Mouse (Mus musculus) T-helper 17 cell (primary cell): ENCODE measurements around the gene Taf9.

Experiments
- in situ Hi-C, 2 experiments: fragments of 300-600 bp; cut with MboI, MseI; formaldehyde crosslinking; loops; 1 replicate in 1 of 2; 2 replicates in 1 of 2; pipeline ENCODE4 v1.15.1; 2025; ENCODE audit warnings: high pct_unique_total_duplicates in 2 of 2

Taf9 gene

DNA sequence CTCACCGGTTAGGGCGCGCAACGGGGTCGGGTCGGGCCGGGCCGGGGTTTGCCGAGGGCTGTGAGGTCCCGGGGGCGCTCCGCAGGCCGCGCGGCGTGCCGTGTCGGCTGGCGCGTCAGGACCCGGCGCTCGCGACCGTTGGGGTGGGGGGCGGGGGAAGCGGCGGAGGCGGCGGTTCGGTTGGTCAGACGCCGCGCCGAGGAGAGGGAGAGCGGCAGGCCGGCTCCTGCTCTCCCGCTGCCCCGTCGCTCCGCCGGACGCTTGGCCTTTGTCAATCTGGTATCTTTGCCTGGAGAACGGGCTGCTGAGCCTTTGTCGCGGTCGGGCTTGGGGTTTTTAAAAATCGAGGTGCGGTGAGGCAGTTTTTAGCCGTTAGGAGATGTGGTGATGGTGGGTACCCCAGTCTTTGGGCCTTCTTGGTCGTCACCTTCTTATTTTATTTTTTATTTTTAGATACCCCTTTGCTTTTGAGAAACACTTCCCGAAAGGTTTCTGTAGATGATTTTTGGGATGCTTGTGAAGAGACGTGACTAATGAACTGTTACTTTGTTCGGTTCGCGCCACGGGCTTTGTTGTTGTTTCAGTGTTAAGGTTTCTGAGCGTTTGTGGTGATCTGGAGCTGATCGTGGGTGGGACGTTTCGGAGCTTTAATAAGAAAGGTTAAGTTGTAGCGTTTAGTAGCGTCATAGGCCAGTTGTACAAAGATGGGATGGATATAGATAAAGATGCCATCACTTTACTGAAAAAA, at the start of gene Taf9:
Taf9 (plus strand) TSS at position 141 of the 748 bp plus-strand sequence.
- in situ Hi-C loops = loop anchor here in 1 of 2 experiments (10.0 kb wide), 1 partner anchor 157 kb away; the partner anchor contains the start of gene Gtf2h2

DNA sequence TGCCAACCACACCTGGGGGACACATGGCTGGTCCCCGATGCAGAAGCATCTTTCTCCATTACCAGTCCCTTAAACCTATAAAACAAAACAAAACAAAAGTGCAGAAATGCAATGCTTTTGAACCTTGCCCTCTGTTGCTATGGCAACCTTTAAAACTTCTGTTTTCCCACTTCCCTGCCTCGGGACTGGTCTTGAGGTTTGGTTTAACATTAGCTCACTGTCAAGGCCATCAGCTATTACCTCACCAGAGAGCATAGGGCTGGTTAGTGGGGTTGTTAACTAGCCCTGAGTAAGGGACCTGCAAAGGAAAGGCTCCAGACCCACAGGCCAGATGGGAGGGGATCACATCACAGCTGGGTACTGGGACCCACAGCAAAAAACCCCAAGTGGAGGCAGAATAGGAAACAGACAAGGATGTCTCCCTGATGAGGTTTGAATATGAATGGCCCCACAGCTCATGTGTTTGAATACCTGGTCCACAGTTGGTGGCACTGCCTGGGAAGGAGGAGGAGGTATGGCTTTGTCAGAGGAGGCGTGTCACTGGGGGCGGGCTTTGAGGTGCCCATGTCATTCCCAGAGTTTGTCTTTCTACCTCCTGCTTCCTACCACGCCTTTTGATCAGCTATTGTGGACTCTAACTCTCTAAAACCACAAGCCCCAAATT, 49.0 kb upstream of the Taf9 start:
- in situ Hi-C loops = loop anchor here in 1 of 2 experiments (25.0 kb wide), 1 partner anchor 1765 kb away; no protein-coding TSS in a partner anchor

DNA sequence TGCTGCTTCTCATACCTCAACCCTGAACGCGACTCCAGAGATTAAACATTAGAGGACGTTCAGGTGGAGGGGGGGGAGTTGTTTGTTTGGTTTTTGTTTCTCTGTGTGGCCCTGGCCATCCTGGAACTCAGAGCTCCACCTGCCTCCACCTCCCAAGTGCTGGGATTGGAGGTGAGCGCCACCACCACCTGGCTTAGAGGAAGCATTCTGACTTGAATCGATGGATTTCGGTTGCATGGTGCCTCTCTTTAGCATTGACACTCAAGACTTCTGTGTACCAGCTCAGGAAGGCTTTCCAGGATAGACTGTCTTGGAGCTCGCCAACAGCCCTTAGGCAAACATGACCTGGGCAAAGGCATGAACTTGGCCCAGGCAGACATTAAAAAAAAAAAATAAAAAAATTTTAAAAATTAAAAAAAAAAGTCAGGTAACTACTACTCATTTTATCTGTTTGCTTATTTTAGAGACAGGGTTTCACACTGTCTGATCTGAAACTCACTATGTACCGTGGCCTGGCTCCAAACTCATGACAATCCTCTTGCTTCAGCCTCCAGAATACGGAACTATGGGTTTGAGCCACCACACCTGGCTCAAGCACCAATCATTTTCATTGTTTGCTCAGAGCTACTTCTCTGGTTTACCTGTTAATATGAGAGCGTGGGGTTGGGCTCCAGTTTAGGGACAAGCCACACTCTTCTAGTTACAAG, 48.2 kb upstream of the Taf9 start:
- in situ Hi-C loops = loop anchor here in 1 of 2 experiments (25.0 kb wide), 1 partner anchor 1766 kb away; no protein-coding TSS in a partner anchor

DNA sequence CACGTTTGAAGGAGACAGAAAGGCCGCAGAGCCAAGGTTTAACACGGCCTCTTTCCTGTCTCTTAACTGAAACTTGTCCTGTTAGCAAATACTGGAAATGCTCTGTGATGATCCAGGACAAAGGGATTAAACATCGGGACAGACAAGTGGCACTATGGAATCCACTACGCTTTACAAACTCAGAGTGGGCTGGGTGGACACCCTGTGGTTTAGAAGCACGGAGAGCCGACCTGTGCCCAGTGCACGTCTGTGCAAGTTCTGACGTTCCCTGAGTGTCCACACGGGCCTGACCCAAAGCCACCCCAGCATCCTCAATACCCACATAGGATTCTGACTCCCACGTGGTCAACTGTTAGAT, 47.7 kb upstream of the Taf9 start:
- in situ Hi-C loops = loop anchor here in 1 of 2 experiments (25.0 kb wide), 1 partner anchor 1766 kb away; no protein-coding TSS in a partner anchor

DNA sequence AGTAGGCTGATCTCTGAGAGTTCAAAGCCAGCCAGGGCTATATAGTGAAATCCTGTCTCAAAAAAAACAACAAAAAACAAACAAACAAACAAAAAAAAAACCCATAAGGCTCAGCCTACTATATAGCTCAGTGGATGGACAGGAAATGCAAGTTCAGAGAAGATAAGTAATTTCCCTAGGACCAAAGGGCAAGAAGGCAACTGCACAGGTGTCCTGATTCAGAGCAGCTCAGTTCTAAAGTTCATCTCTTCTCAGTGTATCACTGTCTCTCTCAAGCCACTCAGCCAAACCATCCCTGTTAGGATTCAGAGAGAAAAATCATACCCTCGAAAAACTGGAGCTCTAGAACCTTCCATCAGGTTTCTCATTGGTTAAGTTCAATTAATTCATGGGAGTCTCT, 45.5 kb upstream of the Taf9 start:
- in situ Hi-C loops = loop anchor here in 1 of 2 experiments (25.0 kb wide), 1 partner anchor 1769 kb away; no protein-coding TSS in a partner anchor

DNA sequence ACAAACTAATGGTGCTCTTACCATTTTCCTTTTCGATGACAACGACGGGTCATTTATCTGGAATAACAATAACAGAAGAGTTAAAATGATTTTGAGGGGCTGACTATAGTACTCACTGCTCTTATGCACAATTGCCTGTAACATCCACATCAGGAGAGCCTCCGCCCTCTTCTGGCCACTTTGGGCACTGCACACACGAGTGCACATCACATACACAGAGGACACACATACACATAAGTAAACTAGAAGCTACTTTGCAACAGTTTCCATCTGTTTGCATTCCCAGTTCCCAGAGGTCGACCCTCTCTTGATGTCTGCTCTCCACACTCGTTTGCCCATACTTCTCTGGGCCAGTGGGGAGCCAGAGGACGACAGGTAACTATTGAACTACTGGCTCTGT, 43.6 kb upstream of the Taf9 start:
- in situ Hi-C loops = loop anchor here in 1 of 2 experiments (25.0 kb wide), 1 partner anchor 1770 kb away; no protein-coding TSS in a partner anchor

DNA sequence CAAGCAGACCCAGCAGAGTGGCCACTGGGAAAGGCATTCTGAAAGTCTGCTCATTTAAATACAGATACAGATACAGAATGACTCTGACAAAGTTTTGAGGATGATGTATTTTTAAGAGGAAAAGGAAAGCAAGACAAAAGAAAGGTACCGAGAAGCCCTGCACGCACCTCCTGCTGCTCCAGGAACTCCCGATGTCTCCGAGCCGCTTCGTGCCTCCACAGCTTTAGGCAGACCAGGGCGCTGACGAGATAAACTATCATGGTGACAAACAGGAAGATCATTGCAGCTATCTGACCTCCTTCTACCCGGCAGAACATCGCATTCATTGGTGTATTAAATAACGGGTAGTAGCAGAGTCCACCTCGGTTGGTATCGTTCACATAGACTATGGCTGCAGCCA, 40.1 kb upstream of the Taf9 start:
- in situ Hi-C loops = loop anchor here in 1 of 2 experiments (25.0 kb wide), 1 partner anchor 1774 kb away; no protein-coding TSS in a partner anchor

DNA sequence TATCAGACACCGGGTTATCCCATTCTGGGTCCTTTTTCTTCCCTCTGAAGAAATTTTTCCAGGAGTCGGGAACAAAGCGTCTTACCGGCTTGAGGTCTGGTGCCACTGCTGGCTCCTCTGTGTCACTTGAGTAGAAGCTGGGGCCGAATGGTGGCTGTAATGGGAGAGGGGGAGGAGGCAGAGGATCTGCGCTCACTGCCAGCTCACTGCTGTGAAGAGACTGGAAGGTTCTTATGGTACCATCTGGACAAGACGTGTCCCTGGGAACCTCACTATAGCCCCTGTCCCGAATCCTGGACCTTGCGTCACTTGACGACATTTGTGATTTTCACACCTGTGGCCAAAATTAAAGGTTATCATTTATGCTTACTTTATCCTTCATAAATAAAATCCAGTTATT, 39.1 kb upstream of the Taf9 start:
- in situ Hi-C loops = loop anchor here in 1 of 2 experiments (25.0 kb wide), 1 partner anchor 1775 kb away; no protein-coding TSS in a partner anchor

DNA sequence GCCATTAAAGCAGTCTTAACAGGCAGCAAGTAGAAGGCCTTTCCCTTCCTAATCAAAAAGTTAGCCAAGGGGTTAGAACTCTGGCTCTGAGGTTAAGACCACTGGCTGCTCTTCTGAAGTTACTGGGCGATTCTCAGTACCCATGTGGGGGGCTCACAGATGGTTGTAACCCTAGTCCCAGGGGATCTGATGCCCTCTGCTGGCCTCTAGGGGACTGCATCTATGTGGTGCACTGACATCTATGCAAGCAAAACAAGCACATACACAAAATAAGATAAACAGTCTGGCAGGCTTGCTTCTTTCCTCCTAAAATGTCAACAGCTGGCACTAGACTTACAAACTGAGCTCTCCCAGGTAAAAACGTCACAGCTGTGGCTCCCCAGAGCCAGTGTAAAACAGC, 38.5 kb upstream of the Taf9 start:
- in situ Hi-C loops = loop anchor here in 1 of 2 experiments (25.0 kb wide), 1 partner anchor 1776 kb away; no protein-coding TSS in a partner anchor

DNA sequence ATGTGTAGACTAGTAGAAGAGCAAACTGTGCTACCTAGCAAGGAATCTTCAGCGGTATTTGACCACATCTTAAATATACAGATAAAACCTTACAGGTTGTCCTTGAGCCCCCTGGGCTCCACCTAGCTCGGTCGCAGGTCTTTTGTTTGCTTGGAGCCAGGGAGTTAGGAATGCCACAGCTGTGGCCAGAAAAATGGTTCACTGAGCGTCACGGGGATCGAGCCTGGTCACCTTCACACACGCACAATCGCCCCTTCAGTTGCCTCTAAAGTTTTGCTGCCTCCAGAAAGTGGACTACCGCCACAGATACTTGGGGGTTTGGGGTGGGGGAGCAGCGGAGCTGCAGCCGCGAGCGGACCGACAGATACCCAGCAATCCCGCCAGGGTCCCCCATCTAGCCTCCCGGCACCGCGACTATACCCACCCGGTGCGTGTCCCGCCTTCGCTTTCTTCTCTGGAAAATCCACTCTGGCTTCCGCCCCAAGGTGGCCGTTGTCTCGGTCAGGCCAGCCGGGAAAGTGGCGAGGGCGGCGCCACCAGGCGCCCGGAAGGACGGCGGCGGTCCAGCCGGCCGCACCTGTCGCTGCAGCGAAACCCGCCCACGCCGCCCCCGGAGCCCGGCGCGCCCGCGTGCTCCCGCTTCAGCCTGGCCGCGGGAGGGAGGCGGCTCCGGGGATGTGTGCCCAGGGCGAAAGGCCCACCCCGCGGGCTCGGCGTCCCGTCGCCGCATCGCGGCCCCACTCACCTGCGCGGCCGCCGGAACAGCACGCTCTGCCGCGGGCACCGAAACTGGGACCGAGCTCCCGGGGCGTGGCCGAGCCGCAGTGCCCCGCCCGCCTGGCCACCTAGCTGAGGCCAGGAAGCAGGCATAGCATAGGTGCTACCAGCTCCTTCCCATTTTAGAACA, 34.9 kb upstream of the Taf9 start, which contains the start of gene Marveld2:
Marveld2 (minus strand) TSS at position 791 of the 907 bp plus-strand sequence.
- in situ Hi-C loops = loop anchor here in 1 of 2 experiments (5.0 to 25.0 kb wide), 2 partner anchors 49 to 1779 kb away; no protein-coding TSS in a partner anchor

DNA sequence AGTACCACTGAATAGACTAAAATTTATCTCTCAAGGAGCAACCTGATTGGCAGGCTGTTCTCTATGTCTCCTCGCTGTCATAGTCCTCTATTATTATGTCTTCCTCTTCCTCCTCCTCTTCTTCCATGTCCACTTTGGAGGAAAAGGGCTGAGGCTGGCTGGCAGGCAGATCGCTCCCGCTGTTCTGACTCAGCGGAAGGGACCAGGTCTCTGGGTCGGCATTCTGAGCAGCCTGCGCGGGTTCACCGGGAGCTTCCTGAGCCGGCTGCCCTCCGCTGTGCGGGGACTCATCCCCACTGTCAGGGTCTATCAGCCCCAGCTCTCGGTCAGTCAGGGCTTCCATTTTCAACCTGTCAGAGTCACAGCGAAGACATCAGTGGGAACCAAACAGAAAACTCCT, 33.8 kb upstream of the Taf9 start:
- in situ Hi-C loops = loop anchor here in 1 of 2 experiments (5.0 to 25.0 kb wide), 2 partner anchors 50 to 1780 kb away; no protein-coding TSS in a partner anchor

DNA sequence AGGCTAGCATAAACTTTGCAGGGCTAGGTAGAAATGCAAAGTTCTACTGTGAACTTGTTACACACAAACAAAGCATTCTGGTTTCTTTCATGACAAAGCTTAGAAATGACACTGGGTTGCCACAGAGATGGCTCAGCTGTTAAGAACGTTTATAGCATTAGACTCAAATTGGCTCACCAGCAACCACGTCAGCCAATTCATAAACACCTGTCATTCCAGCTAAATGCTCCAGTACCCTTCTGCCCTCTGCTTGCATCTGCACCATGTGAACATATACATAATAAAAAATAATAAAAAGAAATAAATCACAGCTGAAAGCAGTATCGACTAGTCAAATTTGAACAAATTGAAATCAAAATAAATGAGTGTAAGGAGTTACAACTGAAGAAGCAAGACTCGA, 29.1 kb upstream of the Taf9 start:
- in situ Hi-C loops = loop anchor here (10.0 to 25.0 kb wide), 2 partner anchors 587 to 1785 kb away; no protein-coding TSS in a partner anchor

DNA sequence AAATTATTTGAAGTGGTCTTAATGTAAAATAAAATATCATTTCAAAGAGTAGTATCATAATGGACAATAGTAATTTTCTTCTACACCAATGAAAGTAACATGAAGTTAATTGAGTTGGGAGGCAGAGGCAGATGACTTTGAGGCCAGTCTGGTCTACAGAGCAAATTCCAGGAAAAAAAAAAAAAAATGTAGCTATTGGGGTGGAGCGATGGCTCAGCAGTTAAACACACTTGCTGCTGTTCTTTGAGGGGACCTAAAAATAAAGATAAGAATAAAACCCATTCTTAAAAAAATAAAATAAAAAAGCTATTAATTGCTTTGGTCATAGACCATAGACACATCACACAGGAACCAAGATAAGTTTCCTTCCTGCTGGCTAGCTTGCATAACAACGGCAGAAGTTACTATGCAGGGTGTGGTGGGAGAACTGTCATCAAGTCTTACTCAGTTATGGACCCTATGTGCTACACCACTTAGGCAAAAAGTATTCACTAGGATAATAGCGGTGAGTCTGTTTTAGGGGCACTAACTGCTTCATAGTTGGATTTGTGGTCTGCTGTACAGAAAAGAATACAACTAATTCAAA, 17.2 kb upstream of the Taf9 start:
- in situ Hi-C loops = loop anchor here (5.0 to 25.0 kb wide), 2 partner anchors 142 to 547 kb away; partner anchors contain the start of gene Gtf2h2 (in 1 of the 2)

DNA sequence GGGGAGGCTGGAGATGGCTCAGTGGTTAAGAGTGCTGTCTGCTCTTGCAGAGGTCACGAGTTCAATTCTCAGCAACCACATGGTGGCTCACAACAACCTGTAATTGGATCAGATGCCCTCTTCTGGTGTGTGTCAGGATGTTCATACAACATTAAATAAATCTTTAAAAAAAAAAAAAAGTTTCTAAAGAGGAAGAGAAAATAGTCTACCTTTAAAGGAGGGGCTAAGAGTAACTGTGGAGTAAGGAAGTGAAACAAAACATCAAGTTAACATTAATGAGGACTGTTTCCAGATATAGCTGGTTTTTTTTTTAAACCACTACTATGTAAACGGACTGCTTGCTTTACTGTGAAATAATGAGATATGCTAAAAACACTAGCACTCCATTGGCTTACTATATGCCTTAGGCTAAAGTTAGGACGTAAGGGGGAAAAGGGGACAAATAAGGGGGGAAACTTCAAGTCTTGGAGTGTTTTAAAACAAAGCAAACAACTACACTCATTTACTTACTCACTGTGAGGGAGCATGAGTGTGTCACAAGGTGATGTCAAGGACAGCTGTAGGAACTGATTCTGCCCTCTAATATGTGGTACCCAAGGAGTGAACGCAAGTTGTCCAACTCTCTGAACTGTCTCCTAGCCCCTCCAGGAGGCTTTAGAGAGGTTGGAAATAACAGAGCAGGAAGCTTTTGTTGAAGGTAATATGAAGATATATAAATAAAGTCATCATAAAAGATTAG, 8.7 kb upstream of the Taf9 start:
- in situ Hi-C loops = loop anchor here in 1 of 2 experiments (25.0 kb wide), 1 partner anchor 555 kb away; no protein-coding TSS in a partner anchor

DNA sequence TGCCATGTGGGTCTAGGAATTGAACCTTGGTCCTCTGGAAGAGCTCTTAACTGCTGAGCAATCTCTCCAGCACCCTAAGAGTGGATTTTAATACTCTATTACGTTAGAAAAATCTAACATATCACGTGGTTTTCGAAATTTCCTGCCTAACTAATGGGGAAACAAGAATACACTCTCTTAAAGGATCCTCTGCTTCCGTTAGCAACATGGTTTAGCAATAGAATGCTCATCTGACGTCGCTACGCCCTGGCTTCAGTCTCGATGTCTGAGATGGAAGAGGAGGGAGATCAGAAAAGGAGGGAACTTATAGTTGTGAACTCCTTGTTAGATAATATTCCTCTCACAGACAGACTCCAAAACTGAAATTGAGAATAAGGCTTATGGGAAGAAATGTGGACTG, 3.2 kb upstream of the Taf9 start:
- in situ Hi-C loops = loop anchor here in 1 of 2 experiments (25.0 kb wide), 1 partner anchor 561 kb away; no protein-coding TSS in a partner anchor

DNA sequence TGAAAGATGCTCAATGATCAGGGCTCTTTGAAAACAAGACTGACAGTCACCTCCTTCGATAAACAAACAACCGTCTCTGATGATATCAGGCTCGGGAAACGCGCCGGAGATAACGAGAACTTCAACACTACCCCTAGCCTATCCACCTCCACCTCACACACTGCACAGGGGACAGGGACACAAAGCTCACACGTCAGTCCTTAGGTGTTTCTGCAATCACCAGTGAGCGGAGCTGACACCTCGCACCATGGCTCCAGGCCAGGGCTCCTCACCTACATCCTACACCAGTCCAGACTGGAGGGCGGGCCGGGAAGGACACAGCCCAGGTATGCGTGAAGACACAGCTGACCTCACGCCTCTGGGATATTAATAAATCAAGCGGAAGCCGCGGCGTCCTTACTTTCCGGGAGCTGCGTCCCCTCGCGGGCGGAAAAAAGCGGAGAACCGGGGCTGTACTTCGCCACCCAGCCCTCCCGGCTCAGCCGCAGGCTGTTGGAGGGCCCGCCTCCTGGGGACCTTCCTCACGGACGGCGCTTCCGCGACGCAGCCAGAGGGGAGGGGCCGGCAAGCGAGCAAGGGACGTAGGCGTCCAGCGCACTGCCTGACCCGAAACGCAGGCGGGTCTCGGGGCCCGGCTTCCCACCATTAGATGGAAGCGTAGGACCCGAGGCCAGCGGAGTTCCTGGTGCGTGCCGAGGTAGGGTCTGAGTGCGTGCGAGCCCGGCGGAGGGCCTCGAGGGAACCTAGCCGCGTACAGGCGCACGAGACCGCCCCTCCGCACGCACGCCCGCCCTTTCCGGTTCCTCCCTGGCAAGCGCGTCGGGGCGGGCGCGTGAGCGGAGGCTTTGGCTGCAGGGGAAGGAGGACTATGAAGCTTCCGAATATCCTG, 585 bp upstream of the Taf9 start, which contains the start of the genes Ak6 and Rad17:
Ak6 (plus strand) TSS at position 430 of the 889 bp plus-strand sequence.
Rad17 (minus strand) TSS at position 502 of the 889 bp plus-strand sequence.
- in situ Hi-C loops = loop anchor here in 1 of 2 experiments (10.0 kb wide), 1 partner anchor 156 kb away; the partner anchor contains the start of gene Gtf2h2

DNA sequence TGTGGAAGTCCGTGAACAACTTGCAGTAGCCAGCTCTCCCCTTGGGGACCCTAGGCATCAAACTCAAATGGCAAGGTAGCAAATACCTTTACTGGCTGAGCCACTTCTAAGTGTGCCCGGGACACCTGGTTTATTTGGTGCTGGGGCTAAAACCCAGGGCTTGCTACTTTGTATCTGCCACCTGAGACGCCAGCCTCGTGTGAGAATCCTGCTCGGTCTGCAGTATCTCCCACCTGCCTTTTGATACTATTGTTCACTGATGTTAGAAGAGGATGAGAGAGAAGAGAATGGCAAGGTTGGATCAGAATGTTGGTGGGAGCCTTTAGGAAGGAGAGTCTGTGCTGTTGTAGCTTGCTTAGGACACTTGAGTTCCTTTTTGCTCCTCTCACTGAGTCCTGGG, 6.7 kb downstream of the Taf9 start:
- in situ Hi-C loops = loop anchor here in 1 of 2 experiments (10.0 kb wide), 1 partner anchor 163 kb away; the partner anchor contains the start of gene Gtf2h2
